In the genomic region with DNA sequence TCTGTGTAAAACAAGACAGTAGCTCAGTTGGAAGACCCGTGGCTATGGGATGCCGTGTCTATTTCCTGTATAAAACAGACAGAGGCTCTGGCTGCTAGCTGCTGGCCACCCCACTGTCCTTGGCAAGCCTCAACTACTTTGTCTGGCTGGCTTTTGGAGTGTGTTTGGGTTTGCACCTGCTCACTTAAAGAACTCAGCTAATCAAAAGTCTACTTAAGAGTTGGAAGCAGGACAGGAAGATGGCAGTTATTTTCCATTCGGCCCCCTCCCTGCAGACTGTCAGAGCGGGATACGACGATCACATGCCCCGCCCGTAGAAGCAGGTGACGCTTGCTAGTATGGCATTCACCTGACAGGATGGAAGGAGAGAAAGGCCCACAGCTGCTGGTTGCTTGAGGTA, we compare ENCODE assay signal across 12 mouse cellular contexts. TPM values are rescaled to one million over a fixed set of nuclear protein-coding genes. Genes with fewer than 3 reads are reported as not detected.
DNase-seq lines count a peak whose midpoint lies in the region; ATAC-seq and TF ChIP-seq lines count a peak whose summit lies in the region.
"Had no signal": no experiment of that assay in that cellular context is flagged by ENCODE, and none has a peak within 500 bp of the region (broad histone marks: within the 10 kb centered on the region; RNA-seq: fewer than 3 reads in every experiment).

No protein-coding gene starts in this region.

- no peak for TF ChIP-seq CTCF in hindbrain, postnatal 0 days (IDR thresholded peaks at IDR 0.05; ENCODE audit: low read depth)
- no peak for TF ChIP-seq CTCF in E14TG2a.4 (conservative IDR thresholded peaks at IDR 0.05; ENCODE audit: low read length)

- no peaks in the 10 kb centered on the region for H3K9me3 ChIP-seq in hindbrain, postnatal 0 days (ENCODE audit: low read length)
- H3K9me3 ChIP-seq in hindbrain, embryonic 14.5 days (ENCODE audit: control insufficient read depth, low read length), result no peaks in the 10 kb centered on the region
- H3K9me3 ChIP-seq in E14TG2a.4 (ENCODE audit: low read length), result no peaks in the 10 kb centered on the region
- H3K9me3 ChIP-seq: midbrain, embryonic 10.5 days had no signal

- peak; percentile 43 for DNase-seq in gastrocnemius, postnatal 25 days
- DNase-seq in gastrocnemius, adult 8-10 months (ENCODE audit: low spot score in 2 of 2), result no peak
- DNase-seq in hindbrain, postnatal 0 days (ENCODE audit: low spot score), result peak; percentile 62
- DNase-seq in hindbrain, embryonic 14.5 days (ENCODE audit: low spot score), result no peak
- no peak for DNase-seq in left cerebral cortex, postnatal 25 days (ENCODE audit: low spot score in 2 of 2)
- DNase-seq: adrenal gland, adult 2 months; liver, postnatal 0 days; thymus, postnatal 4 days had no signal

- H3K4me2 ChIP-seq in hindbrain, postnatal 0 days (ENCODE audit: low read depth, low read length), result peak overlapping the region; percentile 23; the same call in 1 of the 2 replicates
- H3K4me2 ChIP-seq in hindbrain, embryonic 14.5 days (replicated peaks), result no peak overlapping the region

- intact Hi-C loops in left cerebral cortex, postnatal 25 days (cut with DNase I), result no loop called here

- peak overlapping the region; percentile 29 for H3K27ac ChIP-seq in hindbrain, postnatal 0 days
- H3K27ac ChIP-seq in hindbrain, embryonic 14.5 days, result no peak overlapping the region
- peak overlapping the region; percentile 7 for H3K27ac ChIP-seq in brown adipose tissue, adult 24 weeks (replicated peaks; ENCODE audit: low read depth, low read length)
- H3K27ac ChIP-seq: midbrain, embryonic 10.5 days had no signal

- ATAC-seq in hindbrain, postnatal 0 days, result peak; percentile 44; the same call in 1 of the 2 replicates
- no peak for ATAC-seq in hindbrain, embryonic 14.5 days (ENCODE audit: low FRiP score)
- ATAC-seq: CD4-positive, CD25-positive, alpha-beta regulatory T cell, adult 4 months; liver, postnatal 0 days had no signal

- H3K4me1 ChIP-seq in hindbrain, postnatal 0 days (ENCODE audit: insufficient read depth, low read length), result peaks cover 15% of the 10 kb centered on the region; the same call in 1 of the 2 replicates
- peaks cover 11% of the 10 kb centered on the region; the same call in 1 of the 2 replicates for H3K4me1 ChIP-seq in hindbrain, embryonic 14.5 days (replicated peaks; ENCODE audit: control insufficient read depth, insufficient read depth, low read length)
- H3K4me1 ChIP-seq in E14TG2a.4 (replicated peaks; ENCODE audit: low read depth, low read length), result peaks cover 93% of the 10 kb centered on the region
- peaks cover 35% of the 10 kb centered on the region for H3K4me1 ChIP-seq in brown adipose tissue, adult 24 weeks (ENCODE audit: control insufficient read depth, insufficient read depth, insufficient read length, low read length)
- H3K4me1 ChIP-seq: midbrain, embryonic 10.5 days had no signal

- no peak overlapping the region for H3K9ac ChIP-seq in hindbrain, postnatal 0 days (replicated peaks; ENCODE audit: low read length)
- H3K9ac ChIP-seq in hindbrain, embryonic 14.5 days, result no peak overlapping the region
- H3K9ac ChIP-seq: liver, postnatal 0 days had no signal

- WGBS in hindbrain, postnatal 0 days, result 58% methylated on average over 9 of the region's 9 CpGs
- WGBS in hindbrain, embryonic 14.5 days, result 90% methylated on average over 9 of the region's 9 CpGs

- no peaks in the 10 kb centered on the region for H3K36me3 ChIP-seq in hindbrain, postnatal 0 days (ENCODE audit: insufficient read depth, low read length)
- no peaks in the 10 kb centered on the region for H3K36me3 ChIP-seq in hindbrain, embryonic 14.5 days (replicated peaks; ENCODE audit: control insufficient read depth, insufficient read depth)
- peaks cover 44% of the 10 kb centered on the region for H3K36me3 ChIP-seq in E14TG2a.4 (ENCODE audit: insufficient read depth, low read length)
- H3K36me3 ChIP-seq: midbrain, embryonic 10.5 days had no signal

- H3K27me3 ChIP-seq in hindbrain, postnatal 0 days (ENCODE audit: insufficient read depth, low read length), result no peaks in the 10 kb centered on the region
- no peaks in the 10 kb centered on the region for H3K27me3 ChIP-seq in hindbrain, embryonic 14.5 days (ENCODE audit: control insufficient read depth, insufficient read depth, low read length)
- H3K27me3 ChIP-seq in E14TG2a.4 (ENCODE audit: insufficient read depth, low read length), result no peaks in the 10 kb centered on the region

- H3K4me3 ChIP-seq in hindbrain, postnatal 0 days (ENCODE audit: low read length), result no peak overlapping the region
- H3K4me3 ChIP-seq in hindbrain, embryonic 14.5 days (replicated peaks; ENCODE audit: low read length), result no peak overlapping the region
- 0 out of 2 replicates have a peak overlapping the region, but pooled peaks have one; percentile 5 for H3K4me3 ChIP-seq in E14TG2a.4 (replicated peaks; ENCODE audit: low read length)
- no peak overlapping the region for H3K4me3 ChIP-seq in brown adipose tissue, adult 24 weeks (ENCODE audit: insufficient read depth, low read depth, low read length)
- H3K4me3 ChIP-seq: midbrain, embryonic 10.5 days had no signal

RNA-seq across cellular contexts. Expression of a gene that starts 54.5 kb away (rescaled TPM):
- 10 to 100 TPM; 42.5 to 44.6 TPM for total RNA-seq in gastrocnemius, postnatal 25 days (2021)
- total RNA-seq in gastrocnemius, adult 8-10 months (2022), result 10 to 100 TPM; 46.8 to 78.5 (median 60.2) TPM
- 38.4 and 47.2 TPM in 2 replicates for total RNA-seq in hindbrain, postnatal 0 days (2014; rRNA removed)
- 17.3 and 19.6 TPM in 2 replicates for polyA plus RNA-seq in hindbrain, postnatal 0 days (2015; fragmentation: Nextera tagmentation; extraction: Ambion mirVana)
- 35.2 and 38.7 TPM in 2 replicates for polyA plus RNA-seq in hindbrain, embryonic 14.5 days (2014; fragmentation: Nextera tagmentation; extraction: Ambion mirVana)
- 11.6 and 12.9 TPM in 2 replicates for polyA plus RNA-seq in brown adipose tissue, adult 24 weeks (2012; ENCODE audit: insufficient read depth, insufficient read length, missing spikeins)
- 10 to 100 TPM; 43.4 to 48.2 TPM for total RNA-seq in left cerebral cortex, postnatal 25 days (2021)

Comparison
In these comparisons a context has a peak if more than half of its experiments do, and no peak if none do; other contexts are left out.
1. DNase-seq: peak in gastrocnemius, postnatal 25 days (single experiment) and hindbrain, postnatal 0 days (single experiment); none in gastrocnemius, adult 8-10 months (0 of 2), hindbrain, embryonic 14.5 days (single experiment) and left cerebral cortex, postnatal 25 days (0 of 2).